Mouse (Mus musculus): ENCODE measurements around the gene Iqch.

DNA sequence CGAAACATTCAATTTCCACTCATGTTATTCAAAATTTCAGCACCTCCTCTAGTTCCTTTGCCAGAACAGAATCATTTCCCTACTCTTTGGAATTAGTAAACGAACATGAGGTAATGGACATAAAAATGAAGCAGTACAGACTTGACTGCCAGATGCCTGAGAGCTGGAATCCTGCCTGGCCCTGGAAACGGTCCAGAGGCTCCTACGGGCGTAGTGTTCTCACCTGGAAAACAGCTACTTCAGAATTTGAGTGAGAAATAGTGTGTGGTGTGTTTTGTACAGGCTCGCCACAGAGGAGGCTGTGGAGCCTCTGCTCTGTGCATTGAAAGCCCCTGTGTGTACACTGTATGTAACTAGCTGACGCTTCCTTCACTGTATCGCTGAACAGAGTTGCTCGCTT is 5.6 kb downstream of the Iqch start:
- TF ChIP-seq CTCF (conservative IDR thresholded peaks at IDR 0.05; ENCODE audit: insufficient read depth, insufficient read length, low read depth, low read length), result no peak
- TF ChIP-seq POLR2A (IDR thresholded peaks at IDR 0.05; ENCODE audit: low read depth, low read length), result no peak

All from kidney, adult 2 months (tissue).